Mouse (Mus musculus) neural tube, embryonic 15.5 days (tissue): Measurements from ENCODE around the gene Sfrp4. TPM values are rescaled to one million over a fixed set of nuclear protein-coding genes. Genes with fewer than 3 reads are reported as not detected.

Source experiments
- ATAC-seq: fragments of 200-750 bp; cut with Nextera tagmentation; 2 replicates; pipeline ENCODE4 v1.8.0; 2017; ENCODE audit warnings: mild to moderate bottlenecking, moderate TSS enrichment, moderate library complexity; ENCODE audit not compliant: low FRiP score
- H3K27ac ChIP-seq: fragments of 300-500 bp; sonication (generic); replicated peaks from 2 replicates; pipeline ENCODE4 v1.5.1; 2015; ENCODE audit warnings: mild to moderate bottlenecking, inconsistent platforms
- H3K27me3 ChIP-seq: fragments of 300-500 bp; sonication (generic); replicated peaks from 2 replicates; pipeline ENCODE4 v1.6.1; 2015; ENCODE audit warnings: inconsistent platforms
- H3K36me3 ChIP-seq: fragments of 300-500 bp; sonication (generic); 2 replicates; pipeline ENCODE4 v1.6.1; 2015; ENCODE audit warnings: inconsistent platforms
- H3K4me1 ChIP-seq: fragments of 300-500 bp; sonication (generic); 2 replicates; pipeline ENCODE4 v1.6.1; 2015; ENCODE audit warnings: inconsistent platforms
- H3K4me2 ChIP-seq: fragments of 300-500 bp; sonication (generic); 2 replicates; pipeline ENCODE4 v1.6.1; 2015; ENCODE audit warnings: inconsistent platforms, mild to moderate bottlenecking, moderate library complexity
- H3K4me3 ChIP-seq: fragments of 300-500 bp; sonication (generic); replicated peaks from 2 replicates; pipeline ENCODE4 v1.5.1; 2015; ENCODE audit warnings: mild to moderate bottlenecking, inconsistent platforms
- H3K9ac ChIP-seq: fragments of 300-500 bp; sonication (generic); replicated peaks from 2 replicates; pipeline ENCODE4 v1.6.1; 2015; ENCODE audit warnings: mild to moderate bottlenecking, inconsistent platforms
- H3K9me3 ChIP-seq: fragments of 300-500 bp; sonication (generic); replicated peaks from 2 replicates; pipeline ENCODE4 v1.6.1; 2016; ENCODE audit warnings: inconsistent platforms
- WGBS: fragments of 180-500 bp; shearing (Covaris S2); methylation state at CpG from one replicate; pipeline ENCODE4 v1.1.7; 2015; ENCODE audit warnings: mixed read lengths; 5-methylcytosine and 5-hydroxymethylcytosine counted together
- polyA plus RNA-seq: library from polyadenylated mRNA; unstranded; fragments of >200 nt; fragmentation: Nextera tagmentation; extraction: Ambion mirVana; gene quantifications from 2 replicates; pipeline ENCODE4 v1.2.1, GENCODE M21; 2015

Gene Sfrp4
- polyA plus RNA-seq, 1 experiment from 2014 or later: 4.0 TPM

GRCm38 (mm10) chr13:19613426-19613825, 9.5 kb upstream of the Sfrp4 start:
- Histone ChIP-seq H3K4me1 (peaks cover 6% of the 10 kb centered on the region), H3K4me2 (no peak overlapping the region), H3K36me3 (no peaks in the 10 kb centered on the region), H3K4me3 (no peak overlapping the region), H3K9me3 (no peaks in the 10 kb centered on the region), H3K27me3 (no peaks in the 10 kb centered on the region), H3K27ac (no peak overlapping the region), H3K9ac (no peak overlapping the region)
- ATAC-seq: no peak
- 83% methylated on average over 1 of the region's 1 CpGs for WGBS

GRCm38 (mm10) chr13:19614311-19614710, 8.6 kb upstream of the Sfrp4 start:
- Histone ChIP-seq H3K4me3 (no peak overlapping the region), H3K36me3 (no peaks in the 10 kb centered on the region), H3K4me1 (peaks cover 10% of the 10 kb centered on the region), H3K27me3 (no peaks in the 10 kb centered on the region), H3K9ac (no peak overlapping the region), H3K4me2 (no peak overlapping the region), H3K27ac (no peak overlapping the region), H3K9me3 (no peaks in the 10 kb centered on the region)
- no peak for ATAC-seq
- 92% methylated on average over 1 of the region's 1 CpGs for WGBS

GRCm38 (mm10) chr13:19618081-19618480, 4.8 kb upstream of the Sfrp4 start:
- Histone ChIP-seq H3K27ac (no peak overlapping the region), H3K27me3 (0 out of 2 replicates have a peak, but pooled peaks cover 3% of the 10 kb centered on the region), H3K4me1 (peaks cover 17% of the 10 kb centered on the region), H3K36me3 (no peaks in the 10 kb centered on the region), H3K9me3 (no peaks in the 10 kb centered on the region), H3K9ac (no peak overlapping the region), H3K4me2 (peak overlapping the region; percentile 85), H3K4me3 (no peak overlapping the region)
- WGBS: 95% methylated on average over 4 of the region's 4 CpGs
- no peak for ATAC-seq

- ATAC-seq: peak; percentile 65
- no peaks in the 10 kb centered on the region for H3K36me3 ChIP-seq
- H3K27ac ChIP-seq: peak overlapping the region; percentile 93
- H3K27me3 ChIP-seq: 0 out of 2 replicates have a peak, but pooled peaks cover 4% of the 10 kb centered on the region
- peak overlapping the region; percentile 85 for H3K4me2 ChIP-seq
- peaks cover 25% of the 10 kb centered on the region for H3K4me1 ChIP-seq
- H3K4me3 ChIP-seq: peak overlapping the region; percentile 65
- peak overlapping the region; percentile 86 for H3K9ac ChIP-seq
- 2% methylated on average over 5 of the region's 5 CpGs for WGBS
- H3K9me3 ChIP-seq: no peaks in the 10 kb centered on the region
Observed at GRCm38 (mm10) chr13:19618841-19619215, 4.1 kb upstream of the Sfrp4 start.

- peak within 1 kb of the TSS; percentile 65 for H3K4me3 ChIP-seq
- H3K27me3 ChIP-seq: 0 out of 2 replicates have a peak, but pooled peaks cover 5% of the 10 kb centered on the region
- no peaks in the 10 kb centered on the region for H3K9me3 ChIP-seq
- H3K27ac ChIP-seq: peak within 1 kb of the TSS; percentile 93
- no peaks in the 10 kb centered on the region for H3K36me3 ChIP-seq
- H3K4me1 ChIP-seq: peaks cover 25% of the 10 kb centered on the region
- peak within 1 kb of the TSS; percentile 85 for H3K4me2 ChIP-seq
- peak; percentile 89 for ATAC-seq
- WGBS: under 1% methylated on average over 46 of the region's 46 CpGs
- H3K9ac ChIP-seq: peak within 1 kb of the TSS; percentile 86
Observed at GRCm38 (mm10) chr13:19619216-19619927, 3.5 kb upstream of the Sfrp4 start, which contains the start of gene Epdr1. TSS of gene Epdr1 (minus strand) at chr13:19619927.

- H3K4me2 ChIP-seq: peak overlapping the region; percentile 89
- H3K27me3 ChIP-seq: 0 out of 2 replicates have a peak, but pooled peaks cover 7% of the 10 kb centered on the region
- H3K36me3 ChIP-seq: no peaks in the 10 kb centered on the region
- peaks cover 20% of the 10 kb centered on the region for H3K4me1 ChIP-seq
- ATAC-seq: peak; percentile 46
- no peak overlapping the region for H3K27ac ChIP-seq
- peak overlapping the region; percentile 64 for H3K9ac ChIP-seq
- H3K4me3 ChIP-seq: peak overlapping the region; percentile 51
- 17% methylated on average over 30 of the region's 30 CpGs for WGBS
- no peaks in the 10 kb centered on the region for H3K9me3 ChIP-seq
Observed at GRCm38 (mm10) chr13:19623228-19623905, 463 bp downstream of the Sfrp4 start.

GRCm38 (mm10) chr13:19624632-19625320, 1.9 kb downstream of the Sfrp4 start:
- peak overlapping the region; percentile 89; the same call in 1 of the 2 replicates for H3K4me2 ChIP-seq
- no peak overlapping the region for H3K4me3 ChIP-seq
- H3K9me3 ChIP-seq: no peaks in the 10 kb centered on the region
- no peak overlapping the region for H3K9ac ChIP-seq
- H3K36me3 ChIP-seq: no peaks in the 10 kb centered on the region
- H3K27me3 ChIP-seq: 0 out of 2 replicates have a peak, but pooled peaks cover 7% of the 10 kb centered on the region
- no peak for ATAC-seq
- no peak overlapping the region for H3K27ac ChIP-seq
- peaks cover 15% of the 10 kb centered on the region for H3K4me1 ChIP-seq
- WGBS: 82% methylated on average over 11 of the region's 11 CpGs

GRCm38 (mm10) chr13:19626473-19626872, 3.6 kb downstream of the Sfrp4 start:
- 94% methylated on average over 1 of the region's 1 CpGs for WGBS
- H3K9ac ChIP-seq: no peak overlapping the region
- H3K27me3 ChIP-seq: 0 out of 2 replicates have a peak, but pooled peaks cover 7% of the 10 kb centered on the region
- no peaks in the 10 kb centered on the region for H3K36me3 ChIP-seq
- no peak for ATAC-seq
- H3K9me3 ChIP-seq: no peaks in the 10 kb centered on the region
- no peak overlapping the region for H3K27ac ChIP-seq
- H3K4me1 ChIP-seq: peaks cover 15% of the 10 kb centered on the region
- no peak overlapping the region for H3K4me3 ChIP-seq
- H3K4me2 ChIP-seq: no peak overlapping the region

- Histone ChIP-seq H3K27me3 (no peaks in the 10 kb centered on the region), H3K4me3 (no peak overlapping the region), H3K27ac (no peak overlapping the region), H3K4me2 (no peak overlapping the region), H3K9ac (no peak overlapping the region), H3K4me1 (no peaks in the 10 kb centered on the region), H3K36me3 (no peaks in the 10 kb centered on the region), H3K9me3 (no peaks in the 10 kb centered on the region)
- 94% methylated on average over 5 of the region's 5 CpGs for WGBS
- ATAC-seq: no peak
Observed at GRCm38 (mm10) chr13:19630768-19631709, 8.1 kb downstream of the Sfrp4 start.

- no peaks in the 10 kb centered on the region for H3K4me1 ChIP-seq
- no peak overlapping the region for H3K27ac ChIP-seq
- H3K9me3 ChIP-seq: no peaks in the 10 kb centered on the region
- H3K27me3 ChIP-seq: no peaks in the 10 kb centered on the region
- H3K4me3 ChIP-seq: no peak overlapping the region
- ATAC-seq: no peak
- H3K9ac ChIP-seq: no peak overlapping the region
- no peaks in the 10 kb centered on the region for H3K36me3 ChIP-seq
- WGBS: 76% methylated on average over 4 of the region's 4 CpGs
- no peak overlapping the region for H3K4me2 ChIP-seq
Observed at GRCm38 (mm10) chr13:19636131-19636530, 13.2 kb downstream of the Sfrp4 start.
